Mouse (Mus musculus): Measurements from ENCODE around the gene Hadhb.

Hadhb gene

GRCm38 (mm10) chr5:30127921-30128597, 27.0 kb upstream of the Hadhb start:
- no peak for DNase-seq (ENCODE audit: low read depth, low spot score)

- no peak for DNase-seq (ENCODE audit: low read depth, low spot score)
These were observed 26.4 kb upstream of the Hadhb start for GRCm38 (mm10) chr5:30128680-30129079.

GRCm38 (mm10) chr5:30131246-30131645, 23.8 kb upstream of the Hadhb start:
- DNase-seq (ENCODE audit: low read depth, low spot score) = no peak

GRCm38 (mm10) chr5:30132173-30132572, 22.9 kb upstream of the Hadhb start:
- no peak for DNase-seq (ENCODE audit: low read depth, low spot score)

- no peak for DNase-seq (ENCODE audit: low read depth, low spot score)
These were observed 19.3 kb upstream of the Hadhb start for GRCm38 (mm10) chr5:30135711-30136231.

- no peak for DNase-seq (ENCODE audit: low read depth, low spot score)
These were observed 17.8 kb upstream of the Hadhb start for GRCm38 (mm10) chr5:30137271-30137670.

GRCm38 (mm10) chr5:30138193-30138592, 16.9 kb upstream of the Hadhb start:
- DNase-seq (ENCODE audit: low read depth, low spot score) = no peak

- DNase-seq (ENCODE audit: low read depth, low spot score) = no peak
These were observed 8.5 kb upstream of the Hadhb start for GRCm38 (mm10) chr5:30146526-30146925.

GRCm38 (mm10) chr5:30148133-30148920, 6.7 kb upstream of the Hadhb start:
- DNase-seq (ENCODE audit: low read depth, low spot score) = no peak

GRCm38 (mm10) chr5:30152007-30152406, 3.0 kb upstream of the Hadhb start:
- DNase-seq (ENCODE audit: low read depth, low spot score) = no peak

GRCm38 (mm10) chr5:30152413-30152812, 2.6 kb upstream of the Hadhb start:
- no peak for DNase-seq (ENCODE audit: low read depth, low spot score)

- DNase-seq (ENCODE audit: low read depth, low spot score) = no peak
These were observed 1.8 kb upstream of the Hadhb start for GRCm38 (mm10) chr5:30153222-30153621.

- DNase-seq (ENCODE audit: low read depth, low spot score) = no peak
These were observed 1.0 kb upstream of the Hadhb start for GRCm38 (mm10) chr5:30154013-30154412.

GRCm38 (mm10) chr5:30155395-30155792, 346 bp downstream of the Hadhb start:
- no peak for DNase-seq (ENCODE audit: low read depth, low spot score)

- DNase-seq (ENCODE audit: low read depth, low spot score) = no peak
These were observed 977 bp downstream of the Hadhb start for GRCm38 (mm10) chr5:30155821-30156629.

GRCm38 (mm10) chr5:30159601-30160000, 4.6 kb downstream of the Hadhb start:
- DNase-seq (ENCODE audit: low read depth, low spot score) = no peak

GRCm38 (mm10) chr5:30161836-30162235, 6.8 kb downstream of the Hadhb start:
- no peak for DNase-seq (ENCODE audit: low read depth, low spot score)

- DNase-seq (ENCODE audit: low read depth, low spot score) = no peak
These were observed 7.3 kb downstream of the Hadhb start for GRCm38 (mm10) chr5:30162339-30162738.

GRCm38 (mm10) chr5:30165234-30165946, 10.3 kb downstream of the Hadhb start:
- DNase-seq (ENCODE audit: low read depth, low spot score) = no peak

- DNase-seq (ENCODE audit: low read depth, low spot score) = no peak
These were observed 15.4 kb downstream of the Hadhb start for GRCm38 (mm10) chr5:30170303-30170940.

GRCm38 (mm10) chr5:30172115-30172514, 17.1 kb downstream of the Hadhb start:
- DNase-seq (ENCODE audit: low read depth, low spot score) = no peak
